Mouse (Mus musculus) MEL (cell line): Measurements from ENCODE around the gene Nsg2. TPM values are rescaled to one million over a fixed set of nuclear protein-coding genes. Genes with fewer than 3 reads are reported as not detected.

Experiments
- DNase-seq: peaks from one replicate; pipeline ENCODE4 v3.0.0; 2011; ENCODE audit warnings: low read depth, low spot score
- H3K27ac ChIP-seq: 2 replicates; pipeline ENCODE4 v1.5.1; 2012; ENCODE audit warnings: low read depth, mild to moderate bottlenecking, control low read depth, low read length, moderate library complexity; ENCODE audit not compliant: control insufficient read depth
- H3K27me3 ChIP-seq, 2 experiments: fragments of 150-350 bp in 1 of 2; sonication (generic) in 1 of 2; 2 replicates each; pipeline ENCODE4 v1.6.1; 2012; ENCODE audit warnings: low read length in 2 of 2, mild to moderate bottlenecking in 2 of 2, improper control_type of control experiment in 1 of 2, moderate library complexity in 1 of 2; ENCODE audit not compliant: insufficient read depth in 2 of 2, control insufficient read depth in 1 of 2
- H3K36me3 ChIP-seq, 2 experiments: 2 replicates each; pipeline ENCODE4 v1.6.1; 2012 to 2014; ENCODE audit warnings: low read length in 2 of 2, improper control_type of control experiment in 1 of 2, inconsistent platforms in 1 of 2, mild to moderate bottlenecking in 1 of 2; ENCODE audit not compliant: insufficient read depth in 2 of 2, control insufficient read depth in 1 of 2
- H3K4me1 ChIP-seq, 2 experiments: fragments of 150-350 bp in 1 of 2; sonication (generic) in 1 of 2; 2 replicates each; pipeline ENCODE4 v1.6.1; 2012; ENCODE audit warnings: low read length in 2 of 2, improper control_type of control experiment in 1 of 2, mild to moderate bottlenecking in 1 of 2; ENCODE audit not compliant: insufficient read depth in 2 of 2, control insufficient read depth in 1 of 2
- H3K4me3 ChIP-seq, 2 experiments: fragments of 150-350 bp in 1 of 2; sonication (generic) in 1 of 2; 2 replicates each; pipeline ENCODE4 v1.5.1; 2012; ENCODE audit warnings: low read depth in 2 of 2, low read length in 2 of 2, mild to moderate bottlenecking in 2 of 2, moderate library complexity in 2 of 2, control low read depth in 1 of 2, improper control_type of control experiment in 1 of 2; ENCODE audit not compliant: control insufficient read depth in 1 of 2, insufficient read depth in 1 of 2
- H3K79me2 ChIP-seq: 2 replicates; pipeline ENCODE4 v1.6.1; 2012; ENCODE audit warnings: mild to moderate bottlenecking, low read length, moderate library complexity; ENCODE audit not compliant: control insufficient read depth, poor library complexity, insufficient read depth
- H3K9ac ChIP-seq: 2 replicates; pipeline ENCODE4 v1.6.1; 2012; ENCODE audit warnings: low read depth, mild to moderate bottlenecking, control low read depth, low read length, moderate library complexity; ENCODE audit not compliant: control insufficient read depth, poor library complexity, severe bottlenecking
- H3K9me3 ChIP-seq: fragments of 150-350 bp; sonication (generic); replicated peaks from 2 replicates; pipeline ENCODE4 v1.6.1; 2012; ENCODE audit warnings: mild to moderate bottlenecking, low read length, improper control_type of control experiment, moderate library complexity; ENCODE audit not compliant: insufficient read depth
- BHLHE40 ChIP-seq: IDR thresholded peaks from 2 replicates; pipeline ENCODE4 v1.6.1; 2012; ENCODE audit warnings: low read depth, mild to moderate bottlenecking, inconsistent platforms, low read length, improper control_type of control experiment, borderline replicate concordance
- CHD1 ChIP-seq: IDR thresholded peaks from 2 replicates; pipeline ENCODE4 v1.6.1; 2012; ENCODE audit warnings: low read depth, mild to moderate bottlenecking, inconsistent platforms, low read length, improper control_type of control experiment
- CHD2 ChIP-seq: IDR thresholded peaks from 2 replicates; pipeline ENCODE4 v1.6.1; 2011; ENCODE audit warnings: low read length, improper control_type of control experiment
- CTCF ChIP-seq, 3 experiments: IDR thresholded peaks in 2 of 3; conservative IDR thresholded peaks in 1 of 3; 2 replicates each; pipeline ENCODE4 v1.5.1; 2011 to 2012; ENCODE audit warnings: low read length in 3 of 3, low read depth in 2 of 3, mild to moderate bottlenecking in 2 of 3, improper control_type of control experiment in 1 of 3, inconsistent platforms in 1 of 3, mixed read lengths in 1 of 3, moderate library complexity in 1 of 3; ENCODE audit not compliant: control insufficient read depth in 1 of 3, insufficient read depth in 1 of 3, poor library complexity in 1 of 3, severe bottlenecking in 1 of 3
- ELF1 ChIP-seq: IDR thresholded peaks from 2 replicates; pipeline ENCODE4 v1.6.1; 2014; ENCODE audit warnings: low read depth, mild to moderate bottlenecking, inconsistent platforms, low read length, improper control_type of control experiment, moderate library complexity
- EP300 ChIP-seq, 2 experiments: IDR thresholded peaks; 2 replicates each; pipeline ENCODE4 v1.6.1; 2011; ENCODE audit warnings: improper control_type of control experiment in 2 of 2, low read length in 2 of 2, low read depth in 1 of 2, mild to moderate bottlenecking in 1 of 2
- ETS1 ChIP-seq: IDR thresholded peaks from 2 replicates; pipeline ENCODE4 v1.6.1; 2012; ENCODE audit warnings: low read depth, mild to moderate bottlenecking, inconsistent platforms, low read length, improper control_type of control experiment, moderate library complexity
- GATA1 ChIP-seq: IDR thresholded peaks from 2 replicates; pipeline ENCODE4 v1.6.1; 2011; ENCODE audit warnings: low read depth, low read length, improper control_type of control experiment
- HCFC1 ChIP-seq: IDR thresholded peaks from 2 replicates; pipeline ENCODE4 v1.6.1; 2012; ENCODE audit warnings: low read depth, mild to moderate bottlenecking, inconsistent platforms, low read length, improper control_type of control experiment, moderate library complexity
- KAT2A ChIP-seq: conservative IDR thresholded peaks from 2 replicates; pipeline ENCODE4 v1.6.1; 2012; ENCODE audit warnings: low read depth, low read length, improper control_type of control experiment, inconsistent platforms
- MAX ChIP-seq: IDR thresholded peaks from 2 replicates; pipeline ENCODE4 v1.6.1; 2011; ENCODE audit warnings: low read length, improper control_type of control experiment
- MAZ ChIP-seq: IDR thresholded peaks from 2 replicates; pipeline ENCODE4 v1.6.1; 2012; ENCODE audit warnings: low read depth, mild to moderate bottlenecking, inconsistent platforms, low read length, improper control_type of control experiment
- MXI1 ChIP-seq: IDR thresholded peaks from 2 replicates; pipeline ENCODE4 v1.6.1; 2011; ENCODE audit warnings: mild to moderate bottlenecking, low read depth, low read length, improper control_type of control experiment
- NELFE ChIP-seq: IDR thresholded peaks from 2 replicates; pipeline ENCODE4 v1.6.1; 2011; ENCODE audit warnings: low read depth, low read length, improper control_type of control experiment
- NRF1 ChIP-seq: IDR thresholded peaks from 2 replicates; pipeline ENCODE4 v1.6.1; 2014; ENCODE audit warnings: low read depth, mild to moderate bottlenecking, inconsistent platforms, low read length, improper control_type of control experiment, moderate library complexity; ENCODE audit not compliant: poor library complexity, insufficient read depth, severe bottlenecking
- POLR2A ChIP-seq, 2 experiments: IDR thresholded peaks; 2 replicates each; pipeline ENCODE4 v1.6.1; 2011 to 2012; ENCODE audit warnings: low read length in 2 of 2, mild to moderate bottlenecking in 2 of 2, control low read depth in 1 of 2, improper control_type of control experiment in 1 of 2, low read depth in 1 of 2, moderate library complexity in 1 of 2; ENCODE audit not compliant: control insufficient read depth in 1 of 2, insufficient read depth in 1 of 2, poor library complexity in 1 of 2
- POLR2AphosphoS2 ChIP-seq: IDR thresholded peaks from 2 replicates; pipeline ENCODE4 v1.6.1; 2011; ENCODE audit warnings: low read length, improper control_type of control experiment
- POLR2AphosphoS5 ChIP-seq: IDR thresholded peaks from 2 replicates; pipeline ENCODE4 v1.6.1; 2012; ENCODE audit warnings: low read depth, borderline replicate concordance, mild to moderate bottlenecking, inconsistent platforms, low read length, moderate library complexity, mixed read lengths
- RCOR1 ChIP-seq: IDR thresholded peaks from 2 replicates; pipeline ENCODE4 v1.6.1; 2012; ENCODE audit warnings: low read depth, mild to moderate bottlenecking, inconsistent platforms, low read length, improper control_type of control experiment
- SIN3A ChIP-seq: IDR thresholded peaks from 2 replicates; pipeline ENCODE4 v1.6.1; 2012; ENCODE audit warnings: low read length, improper control_type of control experiment, inconsistent platforms
- TAL1 ChIP-seq: IDR thresholded peaks from 2 replicates; pipeline ENCODE4 v1.6.1; 2012; ENCODE audit warnings: mild to moderate bottlenecking, inconsistent platforms, low read length, moderate library complexity, mixed read lengths
- TBP ChIP-seq: IDR thresholded peaks from 2 replicates; pipeline ENCODE4 v1.8.0; 2011; ENCODE audit warnings: low read depth, low read length, improper control_type of control experiment
- UBTF ChIP-seq: IDR thresholded peaks from 2 replicates; pipeline ENCODE4 v1.6.1; 2012; ENCODE audit warnings: low read depth, mild to moderate bottlenecking, inconsistent platforms, low read length, improper control_type of control experiment, moderate library complexity, borderline replicate concordance; ENCODE audit not compliant: insufficient read depth
- USF1 ChIP-seq: IDR thresholded peaks from 2 replicates; pipeline ENCODE4 v1.6.1; 2014; ENCODE audit warnings: low read depth, mild to moderate bottlenecking, inconsistent platforms, low read length, improper control_type of control experiment, moderate library complexity
- ZC3H11A ChIP-seq: IDR thresholded peaks from 2 replicates; pipeline ENCODE4 v1.6.1; 2012; ENCODE audit warnings: low read depth, mild to moderate bottlenecking, inconsistent platforms, low read length, improper control_type of control experiment
- ZMIZ1 ChIP-seq: IDR thresholded peaks from 2 replicates; pipeline ENCODE4 v1.6.1; 2012; ENCODE audit warnings: low read depth, mild to moderate bottlenecking, inconsistent platforms, low read length, improper control_type of control experiment, moderate library complexity
- polyA plus RNA-seq, 2 experiments: library from polyadenylated mRNA; stranded (reverse) in 1 of 2; unstranded in 1 of 2; fragments of >175 nt in 1 of 2; fragments of >200 nt in 1 of 2; gene quantifications; 2 replicates each; pipeline versions ENCODE4 v1.2.1 to v1.2.4; 2012; ENCODE audit warnings: low replicate concordance in 2 of 2, low read depth in 1 of 2; ENCODE audit not compliant: insufficient read length in 2 of 2, insufficient read depth in 1 of 2, missing spikeins in 1 of 2
- total RNA-seq: library from RNA; depleted of rRNA; stranded (reverse); fragments of 300-350 nt; gene quantifications from 2 replicates; pipeline ENCODE4 v1.2.3, GENCODE M21; 2012

Gene Nsg2
- total and polyA plus RNA-seq, 3 experiments = not detected

DNA sequence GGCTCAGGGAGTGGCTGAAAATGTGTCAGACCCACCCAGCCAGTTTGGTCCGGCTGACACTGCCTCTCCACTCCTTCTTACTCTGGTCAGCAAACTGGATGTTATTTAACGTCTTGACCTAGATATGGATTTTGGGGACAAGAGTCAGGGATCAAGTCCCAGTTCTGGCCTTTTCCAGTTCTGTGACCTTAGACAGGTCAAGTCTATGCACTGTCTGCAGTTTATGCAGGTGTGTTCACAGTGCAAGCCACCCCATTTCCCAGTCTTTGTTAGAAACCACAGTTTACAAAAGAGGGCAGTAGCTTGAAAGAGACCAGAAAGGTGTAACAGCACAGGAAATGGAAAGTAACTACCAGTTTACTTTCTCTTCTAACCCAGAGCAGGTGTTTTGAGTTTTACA, 547 bp upstream of the Nsg2 start (continued):
- TF ChIP-seq MAX (no peak), UBTF (no peak)
- TF ChIP-seq, all 39 proteins: peak for 0

DNA sequence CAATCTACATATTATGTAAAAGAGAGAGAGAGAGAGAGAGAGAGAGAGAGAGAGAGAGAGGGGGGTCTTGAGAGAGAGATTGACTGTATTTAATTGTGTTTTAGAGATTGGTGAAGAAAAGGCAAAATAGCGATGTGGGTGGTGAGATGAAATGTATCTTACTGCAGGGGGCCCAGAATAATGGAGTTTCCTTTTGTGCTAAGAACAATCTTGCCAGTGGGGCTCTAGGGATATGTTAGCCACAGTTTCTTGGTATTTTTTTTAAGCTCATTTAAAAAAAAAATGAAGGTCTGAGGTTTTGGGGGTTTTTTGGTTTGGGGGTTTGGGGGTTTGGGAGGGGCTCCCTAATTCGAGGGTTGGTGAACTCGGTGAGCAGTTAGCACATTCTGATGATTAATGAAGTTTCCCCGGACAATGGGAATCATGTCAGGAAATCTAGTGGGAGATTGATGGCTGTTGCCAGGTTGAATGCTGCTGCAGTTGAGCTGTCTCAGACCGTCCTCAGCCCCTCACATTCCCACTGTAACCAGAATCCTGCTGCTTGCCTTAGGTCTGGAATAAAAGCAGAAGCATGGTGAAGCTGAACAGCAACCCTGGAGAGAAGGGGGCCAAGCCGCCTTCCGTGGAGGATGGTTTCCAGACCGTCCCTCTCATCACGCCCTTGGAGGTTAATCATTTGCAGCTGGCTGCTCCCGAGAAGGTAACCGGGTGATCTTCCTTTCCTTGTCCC, 1.1 kb downstream of the Nsg2 start:
- Histone ChIP-seq H3K9ac (no peak overlapping the region), H3K4me1 (no peaks in the 10 kb centered on the region), H3K79me2 (no peaks in the 10 kb centered on the region), H3K9me3 (no peaks in the 10 kb centered on the region), H3K27me3 (peaks cover 8 to 18% of the 10 kb centered on the region in 2 experiments), H3K36me3 (no peaks in the 10 kb centered on the region), H3K4me3 (no peak overlapping the region), H3K27ac (no peak overlapping the region)
- no peak for TF ChIP-seq CHD2
- TF ChIP-seq CHD1 = no peak
- no peak for TF ChIP-seq TBP
- no peak for TF ChIP-seq POLR2AphosphoS5
- TF ChIP-seq ZMIZ1 = no peak
- TF ChIP-seq MAX = no peak
- no peak for TF ChIP-seq USF1
- TF ChIP-seq POLR2A (IDR thresholded peaks at IDR 0.05; ENCODE audit: control insufficient read depth in 1 of 2, insufficient read depth in 1 of 2, low read depth in 1 of 2, low read length in 2 of 2, poor library complexity in 1 of 2) = no peak
- TF ChIP-seq UBTF = no peak
- no peak for TF ChIP-seq HCFC1
- no peak for TF ChIP-seq KAT2A
- TF ChIP-seq MAZ = no peak
- no peak for TF ChIP-seq GATA1
- TF ChIP-seq POLR2AphosphoS2 = no peak
- TF ChIP-seq NRF1 = no peak
- TF ChIP-seq EP300 (IDR thresholded peaks at IDR 0.05; ENCODE audit: low read depth in 1 of 2, low read length in 2 of 2) = no peak
- no peak for TF ChIP-seq ZC3H11A
- DNase-seq = no peak

DNA sequence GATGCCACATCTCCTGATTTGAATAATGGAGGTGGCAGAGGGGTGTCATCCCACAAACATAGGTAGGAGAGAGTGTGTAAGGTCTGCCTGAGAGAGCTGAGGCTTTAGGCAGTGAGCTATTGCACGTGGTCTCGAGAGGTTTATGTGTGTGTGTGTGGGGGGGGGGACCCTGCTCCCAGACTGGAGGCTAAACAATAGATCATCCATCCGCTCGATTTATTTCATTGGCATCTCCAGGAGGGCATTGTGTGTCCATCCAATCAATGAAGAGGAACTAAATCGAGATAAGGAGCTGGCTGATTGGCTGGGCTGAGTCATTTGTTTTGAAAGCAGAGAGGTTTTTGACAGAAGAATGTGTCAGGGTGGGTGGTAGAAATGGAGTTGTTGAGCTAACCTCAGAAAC, 2.4 kb downstream of the Nsg2 start:
- no peak for DNase-seq
- TF ChIP-seq MXI1 (no peak), SIN3A (no peak), KAT2A (no peak), CTCF (IDR thresholded peaks at IDR 0.05 in 2 of 3, conservative IDR thresholded peaks at IDR 0.05 in 1 of 3; ENCODE audit: control insufficient read depth in 1 of 3, insufficient read depth in 1 of 3, low read depth in 2 of 3, low read length in 3 of 3, poor library complexity in 1 of 3, severe bottlenecking in 1 of 3) (no peak), NELFE (no peak), ELF1 (no peak), TAL1 (no peak), MAX (no peak), RCOR1 (no peak), UBTF (no peak), POLR2AphosphoS2 (no peak), BHLHE40 (no peak), ETS1 (no peak)
- no peaks in the 10 kb centered on the region for H3K79me2 ChIP-seq
- no peak overlapping the region for H3K4me3 ChIP-seq
- no peaks in the 10 kb centered on the region for H3K4me1 ChIP-seq
- no peak overlapping the region for H3K27ac ChIP-seq
- no peaks in the 10 kb centered on the region for H3K36me3 ChIP-seq
- H3K9ac ChIP-seq = no peak overlapping the region
- no peaks in the 10 kb centered on the region for H3K9me3 ChIP-seq
- H3K27me3 ChIP-seq = peaks cover 4 to 12% of the 10 kb centered on the region in 2 experiments
